Mouse (Mus musculus) bone marrow, adult 2 months (tissue): Measurements from ENCODE around the gene Mecp2. TPM values are rescaled to one million over a fixed set of nuclear protein-coding genes. Genes with fewer than 3 reads are reported as not detected.

Experiments
- H3K27ac ChIP-seq: fragments of 200-500 bp; 2 replicates; pipeline ENCODE4 v1.5.1; 2012; ENCODE audit warnings: low read depth, mild to moderate bottlenecking, control low read depth, inconsistent platforms, low read length; ENCODE audit not compliant: control insufficient read depth, poor library complexity, insufficient read depth
- H3K4me1 ChIP-seq: fragments of 200-500 bp; 2 replicates; pipeline ENCODE4 v1.6.1; 2011; ENCODE audit warnings: low read length; ENCODE audit not compliant: control insufficient read depth, insufficient read depth
- H3K4me3 ChIP-seq: fragments of 200-500 bp; replicated peaks from 2 replicates; pipeline ENCODE3; 2011; ENCODE audit warnings: mild to moderate bottlenecking, low read depth, low read length, control low read depth; ENCODE audit not compliant: control insufficient read depth
- CTCF ChIP-seq: fragments of 200-500 bp; IDR thresholded peaks from 2 replicates; pipeline ENCODE4 v1.5.1; 2011; ENCODE audit warnings: low read length, control low read depth; ENCODE audit not compliant: control insufficient read depth, insufficient read depth
- POLR2A ChIP-seq: fragments of 200-500 bp; IDR thresholded peaks from 2 replicates; pipeline ENCODE4 v1.6.1; 2011; ENCODE audit warnings: low read depth, mild to moderate bottlenecking, control low read depth, low read length, borderline replicate concordance; ENCODE audit not compliant: control insufficient read depth
- WGBS: fragments of 180-500 bp; shearing (Covaris S2); methylation state at CpG from one replicate; pipeline ENCODE4 v1.1.7; 2018; 5-methylcytosine and 5-hydroxymethylcytosine counted together
- polyA plus RNA-seq: library from polyadenylated mRNA; stranded (reverse); fragments of >200 nt; gene quantifications from 2 replicates; pipeline ENCODE4 v1.2.4, GENCODE M21; 2011; ENCODE audit warnings: low replicate concordance; ENCODE audit not compliant: missing spikeins, insufficient read depth, insufficient read length

The Mecp2 gene
- polyA plus RNA-seq, 1 experiment, result 13.2 TPM

GRCm38 (mm10) chrX:74103457-74104188, 31.5 kb downstream of the Mecp2 start:
- 40% methylated on average over 4 of the region's 4 CpGs for WGBS
- no peak overlapping the region for H3K27ac ChIP-seq
- no peak overlapping the region for H3K4me3 ChIP-seq
- TF ChIP-seq POLR2A, result no peak
- no peak for TF ChIP-seq CTCF
- no peaks in the 10 kb centered on the region for H3K4me1 ChIP-seq

- 30% methylated on average over 1 of the region's 1 CpGs for WGBS
- Histone ChIP-seq H3K4me1 (no peaks in the 10 kb centered on the region), H3K4me3 (no peak overlapping the region), H3K27ac (no peak overlapping the region)
- TF ChIP-seq POLR2A (no peak), CTCF (no peak)
Observed at GRCm38 (mm10) chrX:74095130-74095529, 40.0 kb downstream of the Mecp2 start.

- H3K27ac ChIP-seq, result peak overlapping the region; percentile 95
- H3K4me1 ChIP-seq, result no peaks in the 10 kb centered on the region
- TF ChIP-seq POLR2A (no peak; the same call in 1 of the 2 replicates), CTCF (no peak)
- H3K4me3 ChIP-seq, result peak overlapping the region; percentile 98
- WGBS, result 17% methylated on average over 19 of the region's 27 CpGs
Observed at GRCm38 (mm10) chrX:74085601-74086038, 49.5 kb downstream of the Mecp2 start.

- WGBS, result 11% methylated on average over 30 of the region's 56 CpGs
Observed at GRCm38 (mm10) chrX:74084946-74085498, 50.1 kb downstream of the Mecp2 start.

GRCm38 (mm10) chrX:74084276-74084837, 50.8 kb downstream of the Mecp2 start:
- TF ChIP-seq CTCF, result no peak
- Histone ChIP-seq H3K27ac (peak overlapping the region; percentile 95), H3K4me1 (no peaks in the 10 kb centered on the region), H3K4me3 (peak overlapping the region; percentile 98)
- WGBS, result 21% methylated on average over 17 of the region's 17 CpGs

More at GRCm38 (mm10) chrX:74084946-74085498, 50.1 kb downstream of the Mecp2 start:
- peak overlapping the region; percentile 98 for H3K4me3 ChIP-seq
- peak overlapping the region; percentile 95 for H3K27ac ChIP-seq
- TF ChIP-seq CTCF (no peak), POLR2A (peak; percentile 31; the same call in 1 of the 2 replicates)
- no peaks in the 10 kb centered on the region for H3K4me1 ChIP-seq

- no peaks in the 10 kb centered on the region for H3K4me1 ChIP-seq
- H3K27ac ChIP-seq, result no peak overlapping the region
- TF ChIP-seq CTCF (no peak), POLR2A (no peak)
- H3K4me3 ChIP-seq, result no peak overlapping the region
Observed at GRCm38 (mm10) chrX:74070794-74071193, 64.4 kb downstream of the Mecp2 start.

GRCm38 (mm10) chrX:74067891-74068290, 67.3 kb downstream of the Mecp2 start:
- 78% methylated on average over 9 of the region's 9 CpGs for WGBS
- Histone ChIP-seq H3K4me1 (no peaks in the 10 kb centered on the region), H3K27ac (no peak overlapping the region), H3K4me3 (no peak overlapping the region)
- TF ChIP-seq CTCF, result no peak
- TF ChIP-seq POLR2A, result no peak

- no peak overlapping the region for H3K4me3 ChIP-seq
- no peak overlapping the region for H3K27ac ChIP-seq
- H3K4me1 ChIP-seq, result no peaks in the 10 kb centered on the region
- 43% methylated on average over 1 of the region's 1 CpGs for WGBS
- TF ChIP-seq CTCF (no peak), POLR2A (no peak)
Observed at GRCm38 (mm10) chrX:74045107-74045506, 90.1 kb downstream of the Mecp2 start.

- no peak for TF ChIP-seq CTCF
- TF ChIP-seq POLR2A, result no peak
- Histone ChIP-seq H3K4me1 (no peaks in the 10 kb centered on the region), H3K4me3 (no peak overlapping the region), H3K27ac (no peak overlapping the region)
- 87% methylated on average over 5 of the region's 5 CpGs for WGBS
Observed at GRCm38 (mm10) chrX:74037702-74038375, 97.3 kb downstream of the Mecp2 start.
